Mouse (Mus musculus): ENCODE data around the gene Acp2.

DNA sequence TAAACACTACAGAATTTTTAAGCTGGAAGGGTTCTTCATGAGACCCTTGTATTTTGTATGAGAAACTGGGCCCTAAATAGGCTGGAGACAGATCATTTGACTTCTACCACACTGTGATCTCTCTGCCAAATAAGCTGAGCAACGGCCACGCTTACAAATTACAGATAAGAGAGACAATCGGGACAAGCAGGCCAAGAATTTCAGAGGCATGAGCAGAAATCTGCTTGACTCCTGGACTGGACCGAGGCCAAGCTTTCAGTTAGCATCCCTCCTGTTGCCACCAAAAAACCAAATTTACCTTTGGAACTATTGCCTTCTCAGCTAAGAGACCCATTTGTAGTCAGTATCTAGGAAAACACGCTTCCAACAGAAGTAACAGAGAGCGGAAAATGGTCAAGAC is 42.1 kb upstream of the Acp2 start:
- no peak for TF ChIP-seq CTCF (IDR thresholded peaks at IDR 0.05; ENCODE audit: low read depth, low read length)
- no peak for TF ChIP-seq EP300 (IDR thresholded peaks at IDR 0.05; ENCODE audit: insufficient read depth, low read depth, low read length)
